Mouse (Mus musculus) embryonic facial prominence, embryonic 12.5 days (tissue): Measurements from ENCODE around the gene Dynll1. TPM values are rescaled to one million over a fixed set of nuclear protein-coding genes. Genes with fewer than 3 reads are reported as not detected.

Experiments used
- ATAC-seq: fragments of 200-750 bp; cut with Nextera tagmentation; 2 replicates; pipeline ENCODE4 v1.8.0; 2017; ENCODE audit not compliant: insufficient number of reproducible peaks, insufficient read depth, low FRiP score, low TSS enrichment
- H3K27ac ChIP-seq: fragments of 300-500 bp; sonication (generic); 2 replicates; pipeline ENCODE4 v1.5.1; 2016; ENCODE audit warnings: mild to moderate bottlenecking
- H3K27me3 ChIP-seq: fragments of 300-500 bp; sonication (generic); 2 replicates; pipeline ENCODE4 v1.6.1; 2016; ENCODE audit warnings: mild to moderate bottlenecking, moderate library complexity
- H3K36me3 ChIP-seq: fragments of 300-500 bp; sonication (generic); 2 replicates; pipeline ENCODE4 v1.6.1; 2016; ENCODE audit warnings: mild to moderate bottlenecking
- H3K4me1 ChIP-seq: fragments of 300-500 bp; sonication (generic); 2 replicates; pipeline ENCODE4 v1.6.1; 2016
- H3K4me2 ChIP-seq: fragments of 300-500 bp; sonication (generic); replicated peaks from 2 replicates; pipeline ENCODE4 v1.6.1; 2016; ENCODE audit warnings: mild to moderate bottlenecking, moderate library complexity
- H3K4me3 ChIP-seq: fragments of 300-500 bp; sonication (generic); 2 replicates; pipeline ENCODE4 v1.5.1; 2016; ENCODE audit warnings: mild to moderate bottlenecking
- H3K9ac ChIP-seq: fragments of 300-500 bp; sonication (generic); 2 replicates; pipeline ENCODE4 v1.6.1; 2016; ENCODE audit warnings: mild to moderate bottlenecking, moderate library complexity
- H3K9me3 ChIP-seq: fragments of 300-500 bp; sonication (generic); 2 replicates; pipeline ENCODE4 v1.6.1; 2016; ENCODE audit warnings: mild to moderate bottlenecking, moderate library complexity
- WGBS: fragments of 180-500 bp; shearing (Covaris S2); methylation state at CpG from one replicate; pipeline ENCODE4 v1.1.7; 2016; 5-methylcytosine and 5-hydroxymethylcytosine counted together
- polyA plus RNA-seq: library from polyadenylated mRNA; unstranded; fragments of >200 nt; fragmentation: Nextera tagmentation; extraction: Ambion mirVana; gene quantifications from 2 replicates; pipeline ENCODE4 v1.2.1, GENCODE M21; 2016

The Dynll1 gene
- polyA plus RNA-seq, 1 experiment from 2014 or later = 1,589 TPM

- Histone ChIP-seq H3K27me3 (no peaks in the 10 kb centered on the region), H3K27ac (no peak overlapping the region), H3K9me3 (no peaks in the 10 kb centered on the region), H3K4me1 (0 out of 2 replicates have a peak, but pooled peaks cover 5% of the 10 kb centered on the region), H3K36me3 (peaks cover 55% of the 10 kb centered on the region), H3K4me3 (no peak overlapping the region), H3K9ac (no peak overlapping the region), H3K4me2 (no peak overlapping the region)
- WGBS = 91% methylated on average over 8 of the region's 8 CpGs
- no peak for ATAC-seq
Observed at GRCm38 (mm10) chr5:115261141-115261540, 39.7 kb downstream of the Dynll1 start.

GRCm38 (mm10) chr5:115260356-115260755 lies 40.4 kb downstream of the Dynll1 start:
- no peak overlapping the region for H3K9ac ChIP-seq
- no peaks in the 10 kb centered on the region for H3K9me3 ChIP-seq
- no peaks in the 10 kb centered on the region for H3K4me1 ChIP-seq
- no peak for ATAC-seq
- H3K27ac ChIP-seq = no peak overlapping the region
- no peak overlapping the region for H3K4me2 ChIP-seq
- no peaks in the 10 kb centered on the region for H3K27me3 ChIP-seq
- peaks cover 58% of the 10 kb centered on the region for H3K36me3 ChIP-seq
- H3K4me3 ChIP-seq = no peak overlapping the region
- 83% methylated on average over 6 of the region's 6 CpGs for WGBS

GRCm38 (mm10) chr5:115256909-115257546 lies 43.8 kb downstream of the Dynll1 start:
- Histone ChIP-seq H3K27ac (no peak overlapping the region), H3K27me3 (no peaks in the 10 kb centered on the region), H3K4me2 (no peak overlapping the region), H3K36me3 (peaks cover 60% of the 10 kb centered on the region), H3K9me3 (no peaks in the 10 kb centered on the region), H3K4me3 (no peak overlapping the region), H3K4me1 (no peaks in the 10 kb centered on the region), H3K9ac (no peak overlapping the region)
- WGBS = 85% methylated on average over 10 of the region's 10 CpGs
- no peak for ATAC-seq

GRCm38 (mm10) chr5:115255472-115255871 lies 45.3 kb downstream of the Dynll1 start:
- peaks cover 69% of the 10 kb centered on the region for H3K36me3 ChIP-seq
- no peak overlapping the region for H3K4me2 ChIP-seq
- H3K9ac ChIP-seq = no peak overlapping the region
- 83% methylated on average over 1 of the region's 1 CpGs for WGBS
- H3K4me1 ChIP-seq = no peaks in the 10 kb centered on the region
- H3K27ac ChIP-seq = no peak overlapping the region
- no peaks in the 10 kb centered on the region for H3K27me3 ChIP-seq
- H3K9me3 ChIP-seq = no peaks in the 10 kb centered on the region
- no peak overlapping the region for H3K4me3 ChIP-seq
- no peak for ATAC-seq

Other genes with a start within 250 kb of the Dynll1 start
- 31.3 and 34.4 TPM in 2 replicates for gene Gm10401, start 202.7 kb downstream of the Dynll1 start, polyA plus RNA-seq
- gene Acads, start 181.7 kb downstream of the Dynll1 start, polyA plus RNA-seq = 52.4 and 52.8 TPM in 2 replicates
- gene Unc119b, start 166.0 kb downstream of the Dynll1 start, polyA plus RNA-seq = 56.0 and 56.3 TPM in 2 replicates
- 82.1 and 86.6 TPM in 2 replicates for gene Mlec, start 142.8 kb downstream of the Dynll1 start, polyA plus RNA-seq
- gene Cabp1, start 106.6 kb downstream of the Dynll1 start, polyA plus RNA-seq = 2.6 and 4.7 TPM in 2 replicates
- gene Pop5, start 65.2 kb downstream of the Dynll1 start, polyA plus RNA-seq = 82.1 and 93.4 TPM in 2 replicates
- gene Rnf10, start 28.1 kb downstream of the Dynll1 start, polyA plus RNA-seq = 184 and 187 TPM in 2 replicates
- gene Coq5, start 21.3 kb downstream of the Dynll1 start, polyA plus RNA-seq = 45.5 and 46.2 TPM in 2 replicates
- 418 and 420 TPM in 2 replicates for gene Srsf9, start 26.2 kb upstream of the Dynll1 start, polyA plus RNA-seq
- gene Gatc, start 40.2 kb upstream of the Dynll1 start, polyA plus RNA-seq = 29.0 and 30.0 TPM in 2 replicates
- 55.5 and 56.7 TPM in 2 replicates for gene Triap1, start 40.2 kb upstream of the Dynll1 start, polyA plus RNA-seq
- 652 and 721 TPM in 2 replicates for gene Cox6a1, start 48.0 kb upstream of the Dynll1 start, polyA plus RNA-seq
- gene Msi1, start 128.6 kb upstream of the Dynll1 start, polyA plus RNA-seq = 38.7 and 40.2 TPM in 2 replicates
- not detected in 2 replicates for gene Pla2g1b, start 165.3 kb upstream of the Dynll1 start, polyA plus RNA-seq
- 23.2 and 25.9 TPM in 2 replicates for gene Sirt4, start 183.7 kb upstream of the Dynll1 start, polyA plus RNA-seq
- 46.8 and 47.1 TPM in 2 replicates for gene Pxn, start 205.7 kb upstream of the Dynll1 start, polyA plus RNA-seq